Mouse (Mus musculus) left cerebral cortex, adult 8-10 months (tissue): ENCODE measurements at regions not wholly inside any gene's neighbourhood (a gene's known extent, or its start where the extent isn't known, plus 50 kb on each side); places are given as distances from the start of the nearest gene placed in this dataset.

Experiments used
- DNase-seq, 2 experiments: peaks; one replicate each; pipeline ENCODE4 v3.0.0; 2022; ENCODE audit warnings: low spot score in 2 of 2

DNA sequence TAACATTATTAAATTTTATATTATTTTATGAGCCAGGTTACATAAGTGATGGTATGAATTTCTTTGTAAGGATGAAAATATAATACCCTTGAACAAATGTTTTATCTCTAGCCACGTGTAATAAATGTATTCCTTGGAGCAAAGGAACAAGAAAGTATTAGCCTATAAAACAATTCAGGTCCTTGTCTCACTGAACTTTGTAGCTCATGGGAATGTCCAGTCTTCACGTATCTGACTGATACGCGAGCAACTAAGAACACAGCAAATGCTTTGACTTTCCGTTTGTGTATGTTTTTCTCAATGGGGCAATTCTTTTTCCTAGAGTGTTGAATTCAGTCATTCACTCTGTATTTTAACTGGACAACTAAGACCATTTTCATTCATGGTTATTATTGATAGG is 216.9 kb upstream of the Mettl25 start:
- no peak for DNase-seq

DNA sequence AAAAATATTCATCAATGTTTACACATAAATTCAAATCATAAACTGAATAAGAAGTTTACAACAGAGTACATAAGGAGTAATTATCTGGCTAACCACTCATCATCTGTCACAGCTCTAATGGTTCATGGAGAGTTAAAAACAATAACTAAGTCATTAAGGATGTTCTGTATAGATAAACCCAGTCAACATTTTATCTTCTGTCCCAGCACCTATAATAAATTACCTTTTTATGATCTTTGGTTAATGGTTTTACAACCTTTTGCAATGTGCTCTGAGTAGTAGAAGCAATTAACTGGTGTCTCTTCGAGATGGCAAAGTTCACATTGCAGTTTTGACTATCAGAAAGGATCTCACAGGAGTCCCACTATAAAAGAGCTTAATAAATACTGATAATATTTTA is 197.3 kb upstream of the Mettl25 start:
- DNase-seq, result no peak

DNA sequence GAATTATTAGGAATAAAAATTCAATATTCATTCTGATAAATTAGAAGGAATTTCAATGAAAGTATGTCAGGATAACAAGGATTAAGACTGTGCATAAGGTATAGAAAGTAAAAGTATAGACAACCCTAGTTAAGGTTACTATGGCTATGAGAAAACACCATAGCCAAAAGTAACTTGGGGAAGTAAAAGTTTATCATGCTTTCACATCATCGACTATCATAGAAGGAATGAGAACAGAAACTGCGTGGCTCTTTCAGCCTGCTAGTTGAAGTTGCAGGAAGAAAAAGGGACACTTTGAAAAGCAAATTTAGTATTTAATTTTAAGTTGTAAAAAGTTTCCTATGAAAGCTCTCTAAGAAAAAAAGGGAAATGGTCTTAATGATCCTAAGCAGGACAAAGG is 196.9 kb upstream of the Mettl25 start:
- no peak for DNase-seq

DNA sequence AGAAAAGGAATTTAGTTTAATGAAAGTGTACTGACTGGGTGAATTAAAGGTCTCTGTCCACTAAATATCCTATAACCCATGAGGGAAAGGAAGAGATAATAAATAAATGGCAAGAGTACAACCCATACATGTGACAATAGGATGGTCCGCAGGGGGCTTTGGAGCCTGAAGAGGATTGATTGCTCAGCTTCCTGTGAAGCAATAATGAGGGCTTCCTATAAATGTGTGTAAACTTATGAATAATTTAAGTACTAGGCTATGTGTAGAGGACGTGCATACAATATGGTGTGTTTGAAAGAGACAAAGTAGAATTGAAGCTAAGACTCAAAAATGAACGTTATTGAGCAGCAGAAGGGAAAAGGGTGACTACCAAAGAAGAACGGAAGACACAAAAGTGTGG is 192.2 kb upstream of the Mettl25 start:
- no peak for DNase-seq

DNA sequence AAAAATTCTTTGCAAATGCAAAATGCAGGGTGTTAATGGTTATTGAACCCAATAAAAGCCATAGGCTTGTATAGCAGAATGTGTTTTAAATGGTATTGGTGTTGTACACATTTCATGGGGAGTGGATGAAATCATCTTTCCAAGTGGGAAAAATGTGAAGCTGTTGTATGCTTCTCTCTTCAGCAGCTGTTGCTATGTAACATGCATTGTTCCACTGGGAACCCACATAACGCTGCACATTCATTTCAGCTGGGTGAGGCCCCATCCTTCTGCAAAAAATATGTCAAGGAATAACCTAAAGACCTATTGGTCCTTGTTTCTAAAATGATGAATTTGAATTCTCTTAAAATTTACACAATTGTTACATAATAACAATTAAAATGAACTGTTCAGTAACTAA is 183.5 kb upstream of the Mettl25 start:
- no peak for DNase-seq

DNA sequence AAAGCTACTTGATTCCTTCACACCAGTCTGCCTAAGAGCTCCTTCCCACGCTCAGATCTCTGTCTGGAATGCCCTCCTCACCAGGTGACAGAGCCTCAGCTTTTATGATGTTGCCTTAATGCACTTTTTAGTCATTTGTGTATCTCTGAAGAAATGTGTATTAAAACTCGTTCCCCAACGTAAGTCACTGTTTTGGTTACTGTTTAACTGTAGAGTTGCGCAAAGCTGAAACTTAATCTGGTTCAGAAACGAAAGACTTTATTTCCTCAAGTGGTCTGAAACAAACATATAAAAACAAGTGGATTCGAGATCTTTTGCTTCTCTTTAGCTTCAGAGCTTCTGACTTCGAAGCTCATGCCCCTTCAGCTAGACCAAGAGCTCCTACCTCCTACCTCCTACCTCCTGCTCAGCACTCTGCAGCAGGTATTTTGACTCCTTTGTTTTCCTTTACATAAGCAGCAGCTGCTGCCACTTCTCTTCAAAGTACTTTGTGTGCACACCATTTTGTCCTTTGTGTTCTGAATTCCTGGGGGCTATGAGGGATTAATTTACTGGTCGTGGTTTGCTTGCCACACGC is 182.5 kb upstream of the Mettl25 start:
- no peak for DNase-seq

DNA sequence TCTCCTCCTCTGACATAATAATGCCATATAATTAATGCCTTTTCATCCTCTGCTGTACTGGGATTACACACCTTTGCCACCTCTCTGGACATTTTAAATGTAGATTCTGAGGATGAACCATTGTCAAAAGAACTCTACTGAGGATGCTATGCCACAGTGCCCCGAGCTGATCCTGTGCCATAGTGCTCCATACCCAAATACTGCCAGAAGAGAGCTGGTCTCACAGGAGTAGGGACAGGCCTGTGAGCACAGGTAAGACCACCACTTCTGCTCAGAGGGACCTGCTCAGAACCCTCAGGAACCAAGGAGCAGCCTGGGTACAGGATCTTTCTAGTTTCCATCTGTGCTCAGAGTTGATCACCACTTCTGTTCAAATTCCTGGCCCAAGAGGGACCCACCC is 174.8 kb upstream of the Mettl25 start:
- DNase-seq, result no peak

DNA sequence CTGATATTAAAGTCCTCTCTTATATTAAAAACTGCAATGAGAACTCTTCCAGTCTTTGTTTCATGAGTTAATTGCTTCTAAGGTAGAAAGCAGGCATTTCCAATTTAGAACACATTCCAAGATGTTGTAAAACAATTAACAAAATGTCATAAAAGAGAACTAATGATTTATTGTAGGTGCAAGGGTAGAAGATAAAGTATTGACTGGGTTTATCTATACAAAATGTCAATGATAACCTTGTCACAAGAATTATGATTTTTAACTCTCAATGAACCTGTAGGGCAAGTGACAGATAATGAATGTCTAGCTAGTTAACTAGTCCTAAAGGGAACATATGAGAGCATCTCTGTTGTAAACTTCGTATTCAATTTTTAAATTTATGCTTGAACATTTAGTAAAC is 174.3 kb upstream of the Mettl25 start:
- no peak for DNase-seq

DNA sequence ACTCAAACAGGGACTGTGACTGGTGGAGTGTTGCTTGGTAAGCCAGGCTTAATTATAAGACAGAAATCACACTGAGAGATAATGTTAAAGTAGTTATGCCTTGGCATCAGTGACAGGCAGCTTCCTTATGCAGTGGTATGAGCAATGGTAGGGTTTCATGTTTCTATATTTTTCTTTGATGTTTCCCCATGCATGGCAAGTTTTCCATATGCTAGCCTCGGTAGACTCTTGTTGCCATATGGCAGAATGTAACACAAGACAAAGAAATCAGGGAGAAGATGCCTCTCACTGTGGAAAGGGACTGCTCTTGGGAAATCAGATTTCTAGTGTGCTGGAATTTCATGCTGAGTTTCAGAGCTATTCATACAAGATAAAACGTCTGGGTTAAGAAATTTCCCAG is 169.0 kb upstream of the Mettl25 start:
- DNase-seq, result peak in 1 of 2 experiments; percentile 10

DNA sequence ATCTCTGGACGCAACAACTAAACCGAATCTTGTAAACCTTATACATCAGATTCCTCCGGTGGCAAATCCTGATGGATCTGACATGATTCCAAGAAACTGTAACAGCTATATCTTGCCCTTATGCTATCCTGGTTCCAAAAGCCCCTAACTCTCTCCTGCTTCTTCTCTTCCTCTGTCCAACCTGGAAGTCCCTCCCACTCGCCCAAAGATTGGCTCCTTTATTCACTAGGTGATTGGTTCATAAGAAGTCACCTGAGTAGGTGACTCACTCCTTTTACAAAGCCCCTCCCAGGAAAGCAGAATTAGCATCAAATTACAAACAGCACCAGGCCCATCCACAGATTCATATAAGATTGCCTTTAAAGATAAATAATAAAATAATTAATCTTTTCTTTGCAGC is 166.2 kb upstream of the Mettl25 start:
- no peak for DNase-seq

DNA sequence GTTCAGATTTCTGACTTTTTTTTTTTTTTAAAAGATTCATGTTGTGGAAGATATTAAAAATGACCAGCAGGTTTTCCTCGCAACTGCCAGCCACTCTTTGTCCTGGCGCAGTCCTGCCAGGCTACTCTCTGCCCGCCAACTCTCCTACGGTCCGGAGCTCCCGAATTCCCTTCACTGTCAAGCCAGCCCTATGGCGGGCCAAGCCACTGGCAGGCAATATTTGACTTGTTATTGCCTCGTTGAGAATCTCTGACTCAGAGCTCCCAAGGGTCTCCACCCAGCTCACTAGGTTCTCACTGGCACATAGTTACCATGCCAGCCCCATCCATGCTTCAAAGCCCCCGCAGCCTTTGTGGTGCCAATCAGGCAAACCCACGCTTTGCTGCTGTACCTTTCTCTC is 165.7 kb upstream of the Mettl25 start:
- no peak for DNase-seq

DNA sequence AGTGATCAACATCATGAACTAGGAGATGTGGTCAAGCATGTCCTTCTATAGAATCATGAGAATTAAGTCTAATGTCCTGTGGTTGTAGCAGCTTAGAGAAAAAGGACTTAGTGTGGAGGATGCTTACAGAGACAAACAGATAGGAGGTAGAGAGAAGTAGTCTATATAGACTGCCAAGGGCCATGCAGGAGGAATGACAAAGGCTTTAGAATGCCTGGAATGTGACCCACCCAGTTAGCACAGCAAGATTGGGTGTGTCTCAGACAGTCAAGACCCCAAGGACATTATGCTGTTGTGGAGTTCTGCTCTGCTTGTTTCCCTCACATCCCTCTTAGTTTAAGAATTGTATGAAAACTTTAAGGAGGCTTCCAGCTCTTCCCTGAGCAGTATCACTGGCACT is 164.9 kb upstream of the Mettl25 start:
- DNase-seq, result no peak

DNA sequence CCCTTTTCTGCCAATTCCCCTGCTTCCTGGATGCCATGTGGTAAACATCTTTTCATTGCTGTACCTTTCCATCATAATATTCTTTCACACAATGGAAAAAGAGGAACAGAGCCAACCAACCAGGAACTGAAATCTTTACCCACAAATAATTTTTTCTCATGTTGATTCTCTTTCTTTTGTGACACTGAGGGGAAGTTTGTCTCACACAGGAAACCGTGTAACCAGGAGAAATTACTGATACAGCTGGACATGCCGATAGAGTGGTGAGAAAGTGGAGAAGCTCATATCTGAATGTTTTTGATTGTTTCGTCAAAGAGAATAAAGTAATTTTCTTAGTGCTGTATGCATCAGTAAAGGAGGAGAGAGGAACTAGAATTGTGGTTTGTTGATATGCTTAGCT is 116.3 kb upstream of the Mettl25 start:
- DNase-seq, result no peak

DNA sequence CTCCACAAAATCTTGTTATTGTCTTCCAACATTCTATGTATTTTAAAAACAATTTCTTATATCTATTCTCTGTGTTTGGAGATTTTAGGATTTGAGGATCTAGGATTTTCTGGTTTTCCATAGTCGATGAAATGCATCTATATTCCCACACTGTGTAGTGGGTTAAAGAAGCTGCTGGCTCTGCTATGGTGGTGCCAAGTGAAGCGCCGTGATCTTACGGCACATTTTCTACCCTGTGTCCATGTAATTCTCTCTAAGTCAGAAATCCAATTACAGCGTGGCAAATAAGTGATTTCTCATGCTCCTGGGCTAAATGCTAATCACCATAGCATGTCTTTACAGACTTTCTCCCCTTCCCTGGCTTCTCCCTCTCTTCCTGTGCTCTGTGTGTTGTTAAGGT is 92.1 kb upstream of the Mettl25 start:
- no peak for DNase-seq

DNA sequence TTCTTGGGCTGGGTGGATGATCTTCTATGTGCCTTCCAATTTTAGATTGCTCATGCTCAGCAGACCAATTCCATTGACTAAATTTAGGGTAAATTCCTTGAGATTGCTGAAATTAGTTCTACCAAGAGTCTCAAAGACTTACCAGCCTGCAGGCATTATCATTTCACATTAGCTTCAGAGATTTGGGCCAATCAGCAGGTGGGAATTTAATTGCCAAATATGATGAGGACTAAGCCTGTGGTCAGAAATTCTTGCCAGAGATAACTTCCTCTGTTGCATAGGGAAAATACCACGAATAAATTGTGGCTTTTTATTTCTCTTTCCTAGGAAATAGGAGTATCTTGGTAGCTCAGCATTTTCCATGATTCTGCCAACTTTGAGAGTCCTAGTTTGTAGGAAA is 91.6 kb upstream of the Mettl25 start:
- no peak for DNase-seq

DNA sequence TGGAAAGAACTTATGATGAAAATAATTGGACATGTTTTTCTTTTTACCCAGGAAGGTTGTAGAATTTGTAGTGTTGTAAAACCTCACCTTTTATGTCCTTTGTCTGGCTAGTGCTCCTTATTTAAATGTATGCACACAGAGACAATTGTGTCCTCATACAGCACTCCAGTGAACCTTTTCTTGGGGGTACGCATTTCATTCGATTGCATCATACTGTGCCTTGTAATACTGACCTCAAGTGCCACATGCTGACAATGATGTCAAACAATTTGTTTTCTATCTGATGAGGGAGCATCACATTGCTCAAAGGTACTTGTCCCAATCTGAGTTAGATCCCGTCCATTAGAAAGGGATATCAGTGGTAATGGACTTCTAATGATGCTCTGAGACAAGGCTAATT is 86.4 kb upstream of the Mettl25 start:
- no peak for DNase-seq

DNA sequence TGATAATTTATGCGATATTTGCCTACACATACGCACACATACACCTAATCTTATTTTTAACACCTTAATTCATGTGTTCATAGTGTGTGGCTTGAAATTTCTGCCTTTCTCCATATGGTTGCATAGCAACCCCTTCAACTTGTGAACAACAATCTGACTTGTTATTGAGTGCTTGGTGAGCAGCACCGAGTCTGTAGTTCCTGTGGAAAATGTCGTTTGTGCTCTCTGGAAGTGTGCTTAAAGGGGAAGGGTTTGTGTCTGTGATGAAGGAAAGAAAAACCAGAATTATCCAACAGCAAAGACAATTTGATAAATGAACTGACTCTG is 85.7 kb upstream of the Mettl25 start:
- no peak for DNase-seq

DNA sequence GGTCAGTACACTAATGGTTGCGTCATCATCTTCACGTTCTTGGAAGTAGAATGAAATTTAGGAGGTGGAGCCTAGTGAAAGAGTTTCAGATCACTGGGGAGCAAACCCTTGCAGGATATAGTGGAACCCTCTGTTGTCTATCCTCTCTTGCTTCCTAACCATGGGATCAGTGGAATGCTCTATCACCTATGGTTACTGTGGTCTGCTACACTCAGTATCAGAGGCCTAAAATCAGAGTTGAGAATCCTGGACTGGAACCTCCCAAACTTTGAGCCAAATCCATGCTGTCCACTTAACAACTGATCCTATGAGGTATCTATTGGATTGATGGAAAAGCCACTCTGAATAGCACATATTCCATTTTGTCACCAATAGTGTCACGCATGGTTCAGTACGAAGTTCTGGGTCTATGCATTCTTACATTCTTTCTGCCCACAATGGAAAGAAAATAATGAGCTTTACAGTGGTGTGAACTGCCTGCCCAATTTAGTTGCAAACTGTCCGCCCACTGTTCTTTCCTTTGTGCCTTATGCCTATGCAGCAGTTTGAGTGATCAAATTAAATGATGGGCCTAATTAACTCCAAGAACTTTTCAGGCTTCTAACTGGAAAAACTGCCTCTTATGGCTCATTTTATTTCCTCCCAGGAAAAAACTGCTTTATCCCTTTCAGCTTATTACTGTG is 85.2 kb upstream of the Mettl25 start:
- DNase-seq, result peak in 1 of 2 experiments; percentile 41

DNA sequence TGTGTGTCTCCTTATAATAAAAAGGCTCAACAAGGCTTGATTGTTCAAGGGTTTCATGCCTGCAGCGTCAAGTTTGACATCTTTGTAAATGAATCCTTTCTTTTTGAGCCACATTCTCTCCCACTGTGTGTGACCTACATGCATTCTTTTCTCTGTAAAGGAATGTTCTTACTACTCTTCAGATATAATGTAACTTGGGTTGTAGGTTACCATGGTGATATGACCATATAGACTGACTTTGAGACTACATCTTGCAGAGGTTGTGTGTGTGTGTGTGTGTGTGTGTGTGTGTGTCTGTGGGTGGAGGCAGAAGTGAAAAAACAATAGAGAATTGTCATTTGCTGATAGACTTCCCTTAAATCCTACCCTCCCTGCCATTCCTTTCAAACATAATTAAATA is 58.5 kb upstream of the Mettl25 start:
- DNase-seq, result no peak

DNA sequence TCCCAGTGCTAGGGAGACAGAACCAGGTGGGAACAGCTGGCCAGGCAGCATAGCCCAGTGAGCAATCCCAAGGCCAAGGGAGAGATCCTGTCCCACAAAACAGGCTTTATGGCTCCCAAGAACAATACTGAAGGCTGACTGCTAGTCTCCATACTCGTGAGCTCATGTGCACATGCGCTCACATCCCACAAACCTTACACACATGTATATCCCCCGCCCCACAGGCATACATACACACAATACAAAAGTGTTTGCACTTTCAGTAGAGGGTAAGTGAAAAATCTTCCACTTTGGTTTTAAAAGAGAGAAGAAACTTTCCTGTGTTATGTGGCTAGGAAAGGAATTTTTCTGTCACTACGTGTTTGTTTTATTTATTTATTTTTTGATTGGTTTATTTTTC is 58.0 kb upstream of the Mettl25 start:
- no peak for DNase-seq
